Mouse (Mus musculus) CH12.LX (cell line): Measurements from ENCODE around the gene Pdia6. TPM values are rescaled to one million over a fixed set of nuclear protein-coding genes. Genes with fewer than 3 reads are reported as not detected.

Experiments
- DNase-seq: peaks from one replicate; pipeline ENCODE4 v3.0.0-alpha.2; 2013; ENCODE audit errors: extremely low read depth
- H3K27ac ChIP-seq: 2 replicates; pipeline ENCODE4 v1.5.1; 2012; ENCODE audit warnings: low read depth, mild to moderate bottlenecking, control low read depth, moderate library complexity; ENCODE audit not compliant: insufficient read depth
- H3K27me3 ChIP-seq: replicated peaks from 2 replicates; pipeline ENCODE3; 2012; ENCODE audit warnings: inconsistent platforms
- H3K36me3 ChIP-seq, 2 experiments: replicated peaks in 1 of 2; 2 replicates each; pipeline versions ENCODE3 to v1.6.1; 2012; ENCODE audit warnings: inconsistent platforms in 1 of 2, low read length in 1 of 2, mild to moderate bottlenecking in 1 of 2, mixed read lengths in 1 of 2, moderate library complexity in 1 of 2; ENCODE audit not compliant: control insufficient read depth in 1 of 2, insufficient read depth in 1 of 2
- H3K4me1 ChIP-seq, 2 experiments: 2 replicates each; pipeline ENCODE4 v1.6.1; 2012; ENCODE audit warnings: inconsistent platforms in 1 of 2, moderate library complexity in 1 of 2; ENCODE audit not compliant: insufficient read depth in 2 of 2, control insufficient read depth in 1 of 2
- H3K4me2 ChIP-seq: 2 replicates; pipeline ENCODE4 v1.6.1; 2012; ENCODE audit warnings: low read depth, mild to moderate bottlenecking, control low read depth; ENCODE audit not compliant: poor library complexity, insufficient read depth, severe bottlenecking
- H3K4me3 ChIP-seq, 3 experiments: fragments of 150-350 bp in 1 of 3; sonication (generic) in 1 of 3; replicated peaks in 1 of 3; 2 replicates each; pipeline versions ENCODE3 to v1.5.1; 2011 to 2012; ENCODE audit warnings: low read depth in 2 of 3, low read length in 2 of 3, mild to moderate bottlenecking in 2 of 3, moderate library complexity in 2 of 3, control low read depth in 1 of 3, improper control_type of control experiment in 1 of 3, inconsistent platforms in 1 of 3, mixed read lengths in 1 of 3; ENCODE audit not compliant: poor library complexity in 1 of 3
- H3K79me2 ChIP-seq: replicated peaks from 2 replicates; pipeline ENCODE4 v1.6.1; 2012; ENCODE audit warnings: mild to moderate bottlenecking, moderate library complexity; ENCODE audit not compliant: control insufficient read depth, poor library complexity, insufficient read depth, severe bottlenecking; ENCODE audit errors: extremely low read depth
- H3K9ac ChIP-seq: 2 replicates; pipeline ENCODE4 v1.6.1; 2012; ENCODE audit warnings: low read depth, mild to moderate bottlenecking, control low read depth, moderate library complexity; ENCODE audit not compliant: insufficient read depth
- H3K9me3 ChIP-seq: replicated peaks from 2 replicates; pipeline ENCODE3; 2012; ENCODE audit warnings: low read length, inconsistent platforms, mixed read lengths
- CHD1 ChIP-seq: IDR thresholded peaks from 2 replicates; pipeline ENCODE4 v1.6.1; 2012; ENCODE audit warnings: low read depth, low read length, improper control_type of control experiment, inconsistent platforms
- CHD2 ChIP-seq: IDR thresholded peaks from 2 replicates; pipeline ENCODE4 v1.6.1; 2011; ENCODE audit warnings: low read length, improper control_type of control experiment
- CTCF ChIP-seq, 2 experiments: IDR thresholded peaks in 1 of 2; conservative IDR thresholded peaks in 1 of 2; 2 replicates each; pipeline ENCODE4 v1.5.1; 2011 to 2012; ENCODE audit warnings: low read depth in 2 of 2, low read length in 2 of 2, improper control_type of control experiment in 1 of 2, inconsistent platforms in 1 of 2, mild to moderate bottlenecking in 1 of 2, moderate library complexity in 1 of 2
- EP300 ChIP-seq: IDR thresholded peaks from 2 replicates; pipeline ENCODE4 v1.6.1; 2011; ENCODE audit warnings: low read length, improper control_type of control experiment
- ETS1 ChIP-seq: conservative IDR thresholded peaks from 2 replicates; pipeline ENCODE4 v1.6.1; 2012; ENCODE audit warnings: low read depth, mild to moderate bottlenecking, inconsistent platforms, low read length, improper control_type of control experiment, moderate library complexity
- HCFC1 ChIP-seq: IDR thresholded peaks from 2 replicates; pipeline ENCODE4 v1.6.1; 2012; ENCODE audit warnings: low read depth, mild to moderate bottlenecking, inconsistent platforms, low read length, improper control_type of control experiment
- JUND ChIP-seq: conservative IDR thresholded peaks from 2 replicates; pipeline ENCODE4 v1.6.1; 2011; ENCODE audit warnings: low read depth, low read length, improper control_type of control experiment
- MEF2A ChIP-seq: IDR thresholded peaks from 2 replicates; pipeline ENCODE4 v1.6.1; 2014; ENCODE audit warnings: low read depth, mild to moderate bottlenecking, inconsistent platforms, low read length, improper control_type of control experiment, borderline replicate concordance
- MYC ChIP-seq: IDR thresholded peaks from 2 replicates; pipeline ENCODE4 v1.6.1; 2011; ENCODE audit warnings: low read depth, mild to moderate bottlenecking, improper control_type of control experiment, low read length
- NELFE ChIP-seq: IDR thresholded peaks from 2 replicates; pipeline ENCODE4 v1.6.1; 2011; ENCODE audit warnings: low read depth, low read length, improper control_type of control experiment
- POLR2AphosphoS2 ChIP-seq: IDR thresholded peaks from 2 replicates; pipeline ENCODE4 v1.6.1; 2011; ENCODE audit warnings: low read depth, low read length, improper control_type of control experiment
- RAD21 ChIP-seq: IDR thresholded peaks from 2 replicates; pipeline ENCODE4 v1.6.1; 2011; ENCODE audit warnings: low read depth, mild to moderate bottlenecking, low read length, improper control_type of control experiment, moderate library complexity
- RCOR1 ChIP-seq: conservative IDR thresholded peaks from 2 replicates; pipeline ENCODE4 v1.6.1; 2012; ENCODE audit warnings: low read depth, mild to moderate bottlenecking, inconsistent platforms, low read length, improper control_type of control experiment
- TBP ChIP-seq: conservative IDR thresholded peaks from 2 replicates; pipeline ENCODE4 v1.6.1; 2011; ENCODE audit warnings: low read depth, low read length, improper control_type of control experiment
- USF1 ChIP-seq: IDR thresholded peaks from 2 replicates; pipeline ENCODE4 v1.6.1; 2014; ENCODE audit warnings: low read depth, mild to moderate bottlenecking, inconsistent platforms, low read length, improper control_type of control experiment
- USF2 ChIP-seq: conservative IDR thresholded peaks from 2 replicates; pipeline ENCODE4 v1.6.1; 2011; ENCODE audit warnings: low read depth, low read length, improper control_type of control experiment
- ZMIZ1 ChIP-seq: IDR thresholded peaks from 2 replicates; pipeline ENCODE4 v1.6.1; 2012; ENCODE audit warnings: low read depth, mild to moderate bottlenecking, inconsistent platforms, low read length, improper control_type of control experiment
- ZNF384 ChIP-seq: IDR thresholded peaks from 2 replicates; pipeline ENCODE4 v1.6.1; 2012; ENCODE audit warnings: low read depth, low read length, improper control_type of control experiment, inconsistent platforms
- dilution Hi-C: fragments of 300-500 bp; cut with MboI; formaldehyde crosslinking; loops from 2 replicates; pipeline ENCODE4 v1.14.3; 2020; ENCODE audit warnings: low sequenced_read_pairs; ENCODE audit not compliant: extremely low pct_unique_long_range_greater_than_20kb, extremely low pct_ligation_motif_present
- in situ Hi-C: fragments of 300-500 bp; cut with MboI; formaldehyde crosslinking; loops from 3 replicates; pipeline ENCODE4 v1.14.3; 2019; ENCODE audit warnings: low sequenced_read_pairs, low pct_ligation_motif_present, low pct_unique_long_range_greater_than_20kb, mixed read lengths
- polyA plus RNA-seq: library from polyadenylated mRNA; unstranded; fragments of >175 nt; gene quantifications from 2 replicates; pipeline ENCODE4 v1.2.1, GENCODE M21; 2012; ENCODE audit warnings: low read depth; ENCODE audit not compliant: insufficient read length
- total RNA-seq, 2 experiments: library from RNA; depleted of rRNA; stranded (reverse); fragments of 300-350 nt in 1 of 2; fragments of >200 nt in 1 of 2; gene quantifications; 2 replicates each; pipeline ENCODE4 v1.2.3; 2012 to 2014

The Pdia6 gene
- total and polyA plus RNA-seq, 3 experiments: 359 to 408 (median 382) TPM

DNA sequence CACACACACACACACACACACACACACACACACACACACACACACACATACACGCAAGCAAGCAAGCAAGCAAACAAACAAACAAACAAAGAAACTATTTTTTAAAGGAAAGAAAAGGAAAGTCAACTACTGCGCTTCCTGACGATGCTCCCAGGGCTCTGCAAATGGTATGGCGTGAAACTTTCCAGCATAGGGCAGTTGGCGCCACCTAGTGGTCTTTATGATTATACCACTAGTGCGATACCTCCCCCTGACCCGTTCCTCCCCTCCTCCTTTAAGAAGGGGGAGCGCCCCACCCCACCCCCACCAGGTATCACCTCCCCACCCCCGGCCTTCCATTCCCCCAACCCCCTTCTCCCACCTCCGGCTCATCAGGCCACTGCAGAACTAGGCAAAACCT, 9.4 kb upstream of the Pdia6 start (continued):
- peak; percentile 76 for TF ChIP-seq RAD21
- no peak for TF ChIP-seq HCFC1

DNA sequence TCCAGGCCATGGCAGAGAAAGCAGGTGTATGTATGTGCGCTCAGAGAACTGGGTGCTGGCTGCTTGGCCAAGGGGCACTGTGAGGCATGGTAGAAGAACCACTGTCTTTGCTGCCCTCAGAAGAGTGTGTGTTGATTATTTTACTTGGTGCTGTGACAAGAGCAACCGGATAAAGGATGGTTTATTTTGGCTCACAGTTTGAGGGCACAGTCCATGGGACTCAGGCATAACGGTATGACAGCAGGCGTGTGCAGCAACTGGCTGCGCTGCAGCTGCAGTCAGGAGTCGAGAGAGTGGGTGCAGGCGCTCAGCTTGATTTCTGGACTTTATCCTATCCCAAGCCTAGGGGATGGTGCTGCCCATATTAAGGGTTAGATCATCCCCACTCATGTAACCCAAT, 7.9 kb upstream of the Pdia6 start:
- no peak for TF ChIP-seq TBP
- TF ChIP-seq MEF2A: no peak
- no peak for TF ChIP-seq JUND
- no peak for TF ChIP-seq RAD21
- TF ChIP-seq ZNF384: no peak
- no peak for TF ChIP-seq CHD1
- no peak for TF ChIP-seq POLR2AphosphoS2
- no peak for TF ChIP-seq CHD2
- no peak for TF ChIP-seq NELFE
- TF ChIP-seq CTCF (conservative IDR thresholded peaks at IDR 0.05 in 1 of 2, IDR thresholded peaks at IDR 0.05 in 1 of 2; ENCODE audit: low read depth in 2 of 2, low read length in 2 of 2): no peak
- no peak for TF ChIP-seq ETS1
- no peak for TF ChIP-seq HCFC1
- no peak for TF ChIP-seq MYC
- TF ChIP-seq ZMIZ1: no peak
- TF ChIP-seq, all 38 proteins: peak for 0
- in situ Hi-C loops (loop anchor here (25.0 kb wide), 1 partner anchor 446 kb away; the partner anchor contains the start of genes E2f6 and Greb1), dilution Hi-C loops (no loop called here)
- Histone ChIP-seq H3K9me3 (peaks cover 6% of the 10 kb centered on the region), H3K27ac (no peak overlapping the region), H3K9ac (no peak overlapping the region), H3K4me1 (peaks cover 0 to 2% of the 10 kb centered on the region in 2 experiments; a peak in 3 of 4 replicates), H3K36me3 (no peaks in the 10 kb centered on the region), H3K79me2 (no peaks in the 10 kb centered on the region), H3K4me3 (no peak overlapping the region), H3K4me2 (no peak overlapping the region), H3K27me3 (no peaks in the 10 kb centered on the region)
- no peak for DNase-seq

DNA sequence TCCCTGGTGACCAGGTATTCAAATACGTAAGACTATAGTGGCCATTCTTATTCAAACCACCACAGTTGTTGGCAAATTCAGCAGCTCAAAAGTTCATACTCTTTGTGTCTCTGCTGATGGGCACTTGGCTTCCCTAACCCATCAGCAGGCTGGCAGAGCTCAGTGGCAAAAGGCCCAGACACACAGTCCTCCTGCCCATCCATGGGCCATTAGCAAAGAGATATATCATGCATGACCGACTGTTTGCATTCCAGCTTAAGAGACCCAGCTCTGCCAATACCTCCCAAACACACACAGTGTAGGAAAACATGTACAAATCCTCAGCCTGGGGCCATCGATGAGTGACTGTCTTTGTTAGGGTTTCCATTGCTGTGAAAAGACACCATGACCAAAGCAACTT, 5.3 kb upstream of the Pdia6 start:
- Histone ChIP-seq H3K4me1 (peaks cover 0 to 21% of the 10 kb centered on the region in 2 experiments; a peak in 3 of 4 replicates), H3K4me3 (no peak overlapping the region), H3K27ac (no peak overlapping the region), H3K36me3 (no peaks in the 10 kb centered on the region), H3K27me3 (no peaks in the 10 kb centered on the region), H3K9me3 (peaks cover 6% of the 10 kb centered on the region), H3K9ac (no peak overlapping the region), H3K4me2 (no peak overlapping the region), H3K79me2 (no peaks in the 10 kb centered on the region)
- DNase-seq: no peak
- no peak for TF ChIP-seq JUND
- no peak for TF ChIP-seq POLR2AphosphoS2
- no peak for TF ChIP-seq EP300
- TF ChIP-seq MYC: no peak
- no peak for TF ChIP-seq RCOR1
- no peak for TF ChIP-seq USF2
- no peak for TF ChIP-seq USF1
- dilution Hi-C loops (no loop called here), in situ Hi-C loops (loop anchor here (10.0 to 25.0 kb wide), 2 partner anchors 226 to 449 kb away; partner anchors contain the start of genes E2f6 and Greb1)
